29 mouse cellular contexts compared by ENCODE assay signal in the genomic region with DNA sequence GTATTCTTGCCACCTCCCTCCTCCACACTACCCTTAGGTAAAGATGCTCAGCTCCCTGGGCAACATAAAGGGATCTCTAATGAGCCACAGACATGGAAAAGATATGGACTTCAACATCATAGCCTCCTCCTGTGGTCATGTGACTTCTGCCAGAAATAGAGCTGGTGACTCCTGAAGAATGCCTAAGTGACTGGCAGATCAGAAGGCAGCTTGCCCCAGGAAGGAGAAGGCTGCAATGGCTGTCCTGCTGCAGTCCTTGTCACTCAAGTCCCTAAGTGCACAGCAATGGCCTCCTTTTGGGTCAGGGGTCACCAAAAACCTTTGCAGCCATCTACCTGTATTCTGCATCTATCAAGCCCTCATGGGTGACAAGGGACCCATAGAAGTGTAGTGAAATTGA.
DNase-seq lines count a peak whose midpoint lies in the region; ATAC-seq and TF ChIP-seq lines count a peak whose summit lies in the region.
"Had no signal": no experiment of that assay in that cellular context is flagged by ENCODE, and none has a peak within 500 bp of the region (broad histone marks: within the 10 kb centered on the region; RNA-seq: fewer than 3 reads in every experiment).

No protein-coding gene starts in this region.

- no peaks in the 10 kb centered on the region for H3K9me3 ChIP-seq in heart, embryonic 13.5 days
- H3K9me3 ChIP-seq: embryonic facial prominence, embryonic 10.5 days; embryonic facial prominence, embryonic 13.5 days; forebrain, embryonic 12.5 days; forebrain, embryonic 15.5 days; hindbrain, embryonic 10.5 days; hindbrain, embryonic 13.5 days; intestine, embryonic 15.5 days had no signal

- H3K9ac ChIP-seq in heart, embryonic 13.5 days = peak overlapping the region; percentile 33; the same call in 1 of the 2 replicates
- H3K9ac ChIP-seq: embryonic facial prominence, embryonic 13.5 days; forebrain, embryonic 12.5 days; forebrain, embryonic 15.5 days; hindbrain, embryonic 13.5 days; intestine, embryonic 15.5 days had no signal

- peak overlapping the region; percentile 64 for H3K27ac ChIP-seq in gastrocnemius, adult 2 months
- H3K27ac ChIP-seq in heart, embryonic 13.5 days (replicated peaks) = peak overlapping the region; percentile 32; the same call in 1 of the 2 replicates
- peak overlapping the region; percentile 23; the same call in 1 of the 2 replicates for H3K27ac ChIP-seq in layer of hippocampus, adult 2 months
- H3K27ac ChIP-seq: embryonic facial prominence, embryonic 10.5 days; embryonic facial prominence, embryonic 13.5 days; forebrain, embryonic 12.5 days; forebrain, embryonic 15.5 days; heart, adult 2 months; hindbrain, embryonic 10.5 days; hindbrain, embryonic 13.5 days; intestine, embryonic 15.5 days had no signal

- intact Hi-C loops in gastrocnemius, adult 2 months (cut with DNase I) = no loop called here

- ATAC-seq in heart, embryonic 13.5 days (ENCODE audit: extremely low read depth, insufficient number of reproducible peaks, low FRiP score, low TSS enrichment) = no peak
- ATAC-seq: forebrain, embryonic 15.5 days; hindbrain, embryonic 16.5 days; intestine, embryonic 15.5 days; Patski had no signal

- no peaks in the 10 kb centered on the region for H3K27me3 ChIP-seq in heart, embryonic 13.5 days (replicated peaks)
- H3K27me3 ChIP-seq: embryonic facial prominence, embryonic 13.5 days; forebrain, embryonic 12.5 days; forebrain, embryonic 15.5 days; hindbrain, embryonic 13.5 days; Patski had no signal

- no peak for TF ChIP-seq CTCF in gastrocnemius, adult 2 months (IDR thresholded peaks at IDR 0.05)
- TF ChIP-seq CTCF in layer of hippocampus, adult 2 months (conservative IDR thresholded peaks at IDR 0.05) = no peak

- H3K4me2 ChIP-seq in heart, embryonic 13.5 days = no peak overlapping the region
- H3K4me2 ChIP-seq: embryonic facial prominence, embryonic 13.5 days; forebrain, embryonic 12.5 days; forebrain, embryonic 15.5 days; hindbrain, embryonic 13.5 days; intestine, embryonic 15.5 days had no signal

- no peaks in the 10 kb centered on the region for H3K36me3 ChIP-seq in heart, embryonic 13.5 days
- H3K36me3 ChIP-seq: embryonic facial prominence, embryonic 10.5 days; embryonic facial prominence, embryonic 13.5 days; forebrain, embryonic 12.5 days; forebrain, embryonic 15.5 days; G1E; hindbrain, embryonic 10.5 days; hindbrain, embryonic 13.5 days; intestine, embryonic 15.5 days had no signal

- peaks cover 99% of the 10 kb centered on the region for H3K4me1 ChIP-seq in heart, embryonic 13.5 days
- H3K4me1 ChIP-seq: forebrain, embryonic 12.5 days; forebrain, embryonic 15.5 days; intestine, embryonic 15.5 days had no signal

- DNase-seq in gastrocnemius, adult 2 months = no peak
- no peak for DNase-seq in gastrocnemius, adult 18-20 months (ENCODE audit: low spot score)
- no peak for DNase-seq in heart, adult 11 months
- no peak for DNase-seq in layer of hippocampus, adult 2 months (ENCODE audit: low spot score in 2 of 2)
- DNase-seq in layer of hippocampus, adult 18-20 months (ENCODE audit: low spot score in 2 of 2) = no peak
- DNase-seq in skeletal muscle tissue, adult 2 months (ENCODE audit: low read depth, low spot score) = peak; percentile 51
- DNase-seq: adrenal gland, postnatal 10 days; adrenal gland, postnatal 36 days; B cell, adult 2 months; cerebellum, adult 2 months; cerebellum, adult 9-11 months; cerebellum, postnatal 25 days; embryo, embryonic 11 days; gastrocnemius, postnatal 14 days; heart, adult 2 months; heart, postnatal 14 days; kidney, adult 11 months had no signal

- no peak overlapping the region for H3K4me3 ChIP-seq in gastrocnemius, adult 2 months
- no peak overlapping the region for H3K4me3 ChIP-seq in heart, embryonic 13.5 days
- no peak overlapping the region for H3K4me3 ChIP-seq in layer of hippocampus, adult 2 months
- H3K4me3 ChIP-seq: embryonic facial prominence, embryonic 10.5 days; embryonic facial prominence, embryonic 13.5 days; erythroblast, embryonic 14.5 days; forebrain, embryonic 12.5 days; forebrain, embryonic 15.5 days; heart, adult 2 months; hindbrain, embryonic 10.5 days; hindbrain, embryonic 13.5 days; intestine, embryonic 15.5 days had no signal
